Mouse (Mus musculus): ENCODE measurements around the gene Eno4. TPM values are rescaled to one million over a fixed set of nuclear protein-coding genes. Genes with fewer than 3 reads are reported as not detected.
"Not testable (repeated sequence)": the region's sequence is repeated elsewhere in the genome, so short reads cannot be mapped to it uniquely, and the experiment has no call there.

The Eno4 gene
- total RNA-seq (2021) = 1 to 10 TPM; 2.0 to 2.9 TPM
- long read RNA-seq, experiment 1, partial matches to known transcripts = 1 of 3 reads
- long read RNA-seq, experiment 1, other reads (novel, unspliced or antisense) = 0 of 3 reads
- long read RNA-seq, experiment 2, partial matches to known transcripts = 0 of 1 reads
- long read RNA-seq, experiment 2, other reads (novel, unspliced or antisense) = 1 of 1 reads

DNA sequence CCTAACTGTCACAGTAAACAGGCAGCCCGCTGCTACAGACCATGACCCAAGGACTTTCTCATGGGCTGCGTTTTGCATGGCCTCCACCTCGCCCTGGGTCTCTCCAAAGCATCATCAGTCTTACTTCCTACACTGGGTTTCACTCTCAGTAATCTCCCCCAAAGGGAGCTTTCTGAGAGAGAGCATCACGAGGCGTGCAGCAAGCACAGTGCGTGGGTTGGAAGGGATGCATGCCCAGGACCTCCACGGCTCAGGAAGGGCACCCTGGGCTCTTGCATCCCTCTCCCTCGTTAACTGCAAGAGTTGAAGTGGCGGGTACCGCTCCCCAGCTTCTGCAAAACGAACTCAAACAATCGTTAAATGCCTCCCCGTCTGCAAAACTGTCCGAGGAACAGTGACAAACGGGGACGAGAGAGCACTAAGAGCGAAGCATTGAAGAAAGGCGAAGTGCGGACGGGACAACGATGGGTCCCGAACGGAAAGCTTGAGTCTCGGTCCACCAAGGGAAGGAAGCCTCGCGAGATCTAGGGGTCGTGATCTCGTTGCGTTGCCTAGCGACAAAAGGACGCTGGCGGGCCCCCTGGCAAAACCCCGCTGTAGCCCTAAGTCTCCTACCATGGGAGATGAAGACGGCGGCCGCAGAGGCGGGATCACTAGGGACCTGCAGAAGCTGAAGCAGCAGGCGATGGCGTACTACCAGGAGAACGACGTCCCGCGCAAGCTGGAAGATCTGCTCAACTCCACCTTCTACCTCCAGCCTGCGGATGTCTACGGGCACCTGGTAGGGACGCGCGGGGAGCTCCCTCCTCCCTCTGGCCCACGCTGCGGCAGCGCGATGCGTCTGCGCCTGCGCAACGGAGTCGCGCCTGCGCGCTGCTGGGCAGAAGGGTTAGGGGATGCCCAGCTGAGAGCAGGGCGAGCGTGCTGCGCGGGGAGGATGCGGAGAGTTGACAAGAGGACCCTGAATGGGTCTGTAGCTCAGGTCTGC, at the start of gene Eno4, which contains the start of gene Hspa12a:
Gene Eno4, plus strand, starts transcription at position 585 of the 988 bp plus-strand sequence.
Gene Hspa12a, minus strand, starts transcription at position 814 of the 988 bp plus-strand sequence.
- intact Hi-C loops (cut with DNase I) = no loop called here
- H3K27ac ChIP-seq = peak within 1 kb of the TSS; percentile 90
- peak; percentile 95 to 97 for DNase-seq (ENCODE audit: extremely low spot score in 1 of 2, low spot score in 2 of 2)
- peak within 1 kb of the TSS; percentile 88 for H3K4me3 ChIP-seq
- TF ChIP-seq CTCF (IDR thresholded peaks at IDR 0.05) = no peak

DNA sequence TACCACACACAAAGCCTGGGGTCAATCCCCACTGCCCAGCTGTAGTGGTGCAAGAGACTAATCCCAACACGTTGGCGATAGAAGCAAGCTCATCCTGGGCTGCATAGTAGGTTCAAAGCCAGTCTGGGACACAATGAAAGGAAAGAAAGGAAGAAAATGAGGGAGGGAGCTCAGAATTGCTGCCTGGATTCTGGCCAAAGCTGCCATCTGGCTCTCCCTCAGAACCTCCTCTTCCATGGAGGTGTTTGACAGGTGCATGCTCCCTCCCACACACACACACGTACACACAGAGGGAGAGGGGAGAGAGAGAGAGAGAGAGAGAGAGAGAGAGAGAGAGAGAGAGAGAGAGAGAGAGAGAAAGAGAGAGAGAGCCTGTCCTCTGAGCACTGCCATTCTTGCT, 47.0 kb upstream of the Eno4 start:
- peak in 1 of 2 experiments; percentile 54 for DNase-seq (ENCODE audit: extremely low spot score in 1 of 2, low spot score in 2 of 2)
- intact Hi-C loops (cut with DNase I) = no loop called here
- no peak overlapping the region for H3K4me3 ChIP-seq
- no peak for TF ChIP-seq CTCF (IDR thresholded peaks at IDR 0.05)
- no peak overlapping the region for H3K27ac ChIP-seq

DNA sequence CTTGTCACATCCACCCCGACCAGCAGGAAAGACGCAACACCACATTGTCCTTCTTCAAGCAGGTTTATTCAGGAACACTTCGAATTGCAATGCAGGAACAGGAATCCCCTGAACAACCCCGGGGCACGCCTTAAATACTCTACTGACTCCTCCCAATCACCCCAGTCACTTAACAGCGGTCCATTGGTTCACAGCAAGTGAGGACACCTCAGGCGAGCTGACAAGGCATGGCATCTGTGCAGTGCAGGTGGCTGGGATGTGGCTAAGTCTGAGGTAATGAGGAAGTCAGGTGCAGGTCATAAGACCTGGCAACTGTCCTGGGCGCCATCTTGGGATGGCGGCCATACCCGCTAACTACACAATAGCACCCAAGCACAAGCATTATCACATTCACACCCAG, 42.8 kb upstream of the Eno4 start:
- H3K4me3 ChIP-seq; H3K27ac ChIP-seq; DNase-seq (ENCODE audit: extremely low spot score in 1 of 2, low spot score in 2 of 2); intact Hi-C loops (cut with DNase I): not testable (repeated sequence)

DNA sequence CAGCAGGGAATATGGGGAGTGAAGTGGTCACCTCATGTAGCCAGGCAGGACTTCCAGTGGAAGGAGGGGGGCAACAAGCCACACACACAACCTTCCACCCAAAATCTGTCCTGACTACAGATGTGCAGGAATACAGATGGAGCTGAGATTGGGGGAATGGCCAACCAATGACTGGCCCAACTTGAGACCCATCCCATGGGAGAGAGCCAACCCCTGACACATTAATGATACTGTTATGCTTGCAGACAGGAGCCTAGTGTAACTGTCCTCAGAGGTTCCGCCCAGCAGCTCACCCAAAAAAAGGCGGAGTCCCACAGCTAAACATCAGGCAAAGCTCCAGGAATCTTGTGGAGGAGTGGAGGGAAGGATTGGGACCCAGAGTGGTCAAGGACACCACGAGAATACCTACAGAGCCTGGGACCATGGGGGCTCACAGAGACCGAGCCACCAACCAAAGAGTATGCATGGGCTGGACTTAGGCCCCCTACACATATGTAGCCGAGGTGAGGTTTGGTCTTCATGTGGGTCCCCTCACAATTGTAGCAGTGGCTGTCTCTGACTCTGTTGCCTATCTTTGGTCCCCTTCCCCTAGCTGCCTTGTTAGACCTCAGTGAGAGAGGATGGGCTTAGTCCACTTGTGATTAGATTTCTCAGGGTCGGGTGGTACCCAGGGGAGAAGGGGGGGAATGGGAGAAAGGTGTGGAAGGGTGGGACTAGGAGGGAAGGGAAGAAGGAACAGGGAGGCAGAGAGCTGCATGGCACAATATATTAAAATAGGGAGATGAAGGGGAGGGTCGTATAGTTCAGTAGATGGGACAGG, 39.9 kb upstream of the Eno4 start:
- intact Hi-C loops (cut with DNase I) = no loop called here
- DNase-seq (ENCODE audit: extremely low spot score in 1 of 2, low spot score in 2 of 2) = no peak
- Histone ChIP-seq H3K4me3 (no peak overlapping the region), H3K27ac (no peak overlapping the region)
- no peak for TF ChIP-seq CTCF (IDR thresholded peaks at IDR 0.05)

DNA sequence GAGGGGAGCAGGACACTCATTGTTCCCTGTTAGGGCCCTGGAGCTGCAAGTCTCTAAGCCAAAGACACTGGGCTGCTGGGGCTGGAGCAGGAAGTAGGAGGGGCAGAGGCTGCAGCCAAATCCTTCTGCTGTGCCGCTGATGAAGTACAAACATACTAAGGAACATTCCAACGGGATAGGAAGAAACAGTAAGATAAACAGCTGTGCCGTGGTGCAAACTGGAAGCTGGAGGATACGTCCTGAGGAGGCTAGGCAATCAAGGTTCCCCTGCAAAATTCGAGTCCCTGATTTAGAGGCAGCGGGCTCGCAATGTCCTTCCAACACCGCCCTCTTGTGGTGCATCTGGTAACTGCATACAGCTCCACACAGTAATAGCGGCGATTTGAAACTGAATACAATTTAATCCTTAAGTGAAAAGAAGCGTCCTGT, 39.3 kb upstream of the Eno4 start:
- H3K4me3 ChIP-seq = no peak overlapping the region
- intact Hi-C loops (cut with DNase I) = loop anchor here (1.0 to 2.0 kb wide), 2 partner anchors 98 to 141 kb away; no protein-coding TSS in a partner anchor
- DNase-seq (ENCODE audit: extremely low spot score in 1 of 2, low spot score in 2 of 2) = peak; percentile 83 to 93
- TF ChIP-seq CTCF (IDR thresholded peaks at IDR 0.05) = peak; percentile 99
- no peak overlapping the region for H3K27ac ChIP-seq

DNA sequence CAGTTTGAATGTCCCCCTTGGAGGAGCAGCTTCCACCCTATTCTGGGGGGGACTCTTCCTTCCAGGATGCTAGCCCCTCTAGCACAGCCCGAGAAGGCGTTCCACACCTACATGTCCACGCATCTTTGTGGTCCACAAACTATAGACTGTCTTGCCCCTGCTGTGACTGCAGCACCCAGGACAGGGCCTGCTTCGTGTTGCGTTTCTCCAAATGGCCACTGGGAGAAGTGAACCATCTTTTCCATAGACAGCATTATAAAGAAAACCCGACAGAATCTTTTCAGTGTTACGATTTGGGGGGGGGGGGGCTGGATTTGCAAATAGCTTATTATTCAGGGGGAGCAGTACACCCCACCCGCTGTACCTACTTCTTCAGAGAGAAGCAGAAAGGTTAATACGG, 36.5 kb upstream of the Eno4 start:
- no peak overlapping the region for H3K27ac ChIP-seq
- no peak for DNase-seq (ENCODE audit: extremely low spot score in 1 of 2, low spot score in 2 of 2)
- intact Hi-C loops (cut with DNase I) = no loop called here
- TF ChIP-seq CTCF (IDR thresholded peaks at IDR 0.05) = peak; percentile 19
- H3K4me3 ChIP-seq = no peak overlapping the region

DNA sequence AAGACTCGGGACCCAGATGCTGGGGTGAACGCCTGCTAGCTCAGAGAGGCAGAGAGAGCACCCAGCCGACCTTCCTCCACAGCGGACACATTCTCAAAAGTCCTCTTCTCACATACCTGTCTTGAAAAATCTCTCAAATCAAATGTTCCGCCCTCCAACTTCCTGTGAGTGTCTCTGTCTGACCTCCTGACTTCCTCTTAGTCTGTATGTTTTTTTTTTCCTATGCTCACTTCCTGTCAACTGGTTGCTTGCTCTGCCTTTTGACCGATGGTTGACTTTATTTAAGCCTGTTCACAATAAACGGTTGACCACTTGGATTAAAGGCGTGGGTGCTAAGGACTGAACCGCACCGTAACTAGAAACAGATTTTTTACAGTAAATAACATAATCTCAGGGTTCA, 35.2 kb upstream of the Eno4 start:
- Histone ChIP-seq H3K27ac (no peak overlapping the region), H3K4me3 (no peak overlapping the region)
- intact Hi-C loops (cut with DNase I) = no loop called here
- no peak for TF ChIP-seq CTCF (IDR thresholded peaks at IDR 0.05)
- DNase-seq (ENCODE audit: extremely low spot score in 1 of 2, low spot score in 2 of 2) = no peak

DNA sequence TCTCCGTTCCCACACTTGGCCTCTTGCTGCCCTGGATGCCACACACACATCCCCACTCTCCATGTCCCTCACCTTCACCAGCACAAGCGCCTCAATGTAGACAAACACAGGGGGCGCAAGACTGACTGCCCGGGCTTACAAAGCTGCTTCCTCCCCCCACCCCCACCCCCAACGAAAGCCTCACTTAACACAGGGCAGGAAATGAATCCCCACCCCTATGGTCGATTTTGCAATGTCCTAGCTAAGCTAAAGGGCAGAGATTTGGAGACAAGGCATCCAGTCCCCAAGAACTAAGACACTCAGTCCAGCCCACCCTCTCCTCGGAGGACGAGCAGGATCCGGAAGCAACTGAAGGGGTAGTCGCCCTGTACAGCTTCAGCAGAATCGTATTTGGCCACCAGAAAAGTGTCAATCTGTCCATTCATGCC, 32.3 kb upstream of the Eno4 start:
- DNase-seq (ENCODE audit: extremely low spot score in 1 of 2, low spot score in 2 of 2) = no peak
- intact Hi-C loops (cut with DNase I) = loop anchor here (1.0 to 2.0 kb wide), 2 partner anchors 286 to 297 kb away; no protein-coding TSS in a partner anchor
- TF ChIP-seq CTCF (IDR thresholded peaks at IDR 0.05) = no peak
- no peak overlapping the region for H3K27ac ChIP-seq
- peak overlapping the region; percentile 11; the same call in 1 of the 2 replicates for H3K4me3 ChIP-seq

DNA sequence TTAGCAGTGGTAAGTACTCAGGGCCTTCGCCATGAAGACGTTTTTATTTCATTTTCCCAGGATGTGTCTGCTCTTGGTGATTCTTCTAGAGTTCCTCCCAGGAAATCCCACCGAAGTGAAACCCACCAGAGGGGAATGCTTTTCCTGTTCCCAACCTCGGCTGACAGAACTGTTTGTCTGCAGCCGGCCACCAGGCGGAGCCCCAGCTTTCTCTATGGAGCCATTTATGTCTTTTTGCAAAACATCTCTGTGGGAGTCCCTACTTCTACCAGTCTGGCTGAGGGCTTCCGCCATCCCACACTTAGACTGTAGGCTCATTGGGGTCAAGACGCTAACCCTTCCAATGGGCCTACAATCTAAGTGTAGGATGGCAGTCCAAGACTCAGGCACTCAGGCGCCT, 31.8 kb upstream of the Eno4 start:
- DNase-seq (ENCODE audit: extremely low spot score in 1 of 2, low spot score in 2 of 2) = peak; percentile 61 to 75
- Histone ChIP-seq H3K4me3 (peak overlapping the region; percentile 11; the same call in 1 of the 2 replicates), H3K27ac (no peak overlapping the region)
- peak; percentile 93 for TF ChIP-seq CTCF (IDR thresholded peaks at IDR 0.05)
- intact Hi-C loops (cut with DNase I) = loop anchor here (1.0 to 2.0 kb wide), 2 partner anchors 285 to 297 kb away; no protein-coding TSS in a partner anchor

DNA sequence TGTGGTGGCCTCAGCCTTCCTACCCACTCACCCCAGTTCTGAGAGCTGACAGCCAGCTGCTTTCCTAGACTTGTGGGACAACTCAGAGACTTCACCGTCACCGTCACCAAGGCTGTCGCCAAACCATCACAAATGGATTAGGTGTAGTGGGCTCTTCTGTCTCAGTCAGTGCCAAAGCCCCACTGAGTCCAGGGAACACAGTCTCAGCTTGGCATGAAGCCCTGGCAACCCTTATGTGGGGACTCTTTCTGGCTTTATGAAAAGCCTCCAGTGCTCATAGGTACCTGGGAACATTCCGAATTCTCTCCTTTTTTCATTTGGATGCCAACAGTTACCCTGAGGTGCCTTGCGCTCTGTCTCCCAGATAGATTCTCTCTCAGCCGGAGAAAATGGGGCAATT, 29.9 kb upstream of the Eno4 start:
- TF ChIP-seq CTCF (IDR thresholded peaks at IDR 0.05) = no peak
- no peak for DNase-seq (ENCODE audit: extremely low spot score in 1 of 2, low spot score in 2 of 2)
- Histone ChIP-seq H3K4me3 (no peak overlapping the region), H3K27ac (no peak overlapping the region)
- intact Hi-C loops (cut with DNase I) = no loop called here

DNA sequence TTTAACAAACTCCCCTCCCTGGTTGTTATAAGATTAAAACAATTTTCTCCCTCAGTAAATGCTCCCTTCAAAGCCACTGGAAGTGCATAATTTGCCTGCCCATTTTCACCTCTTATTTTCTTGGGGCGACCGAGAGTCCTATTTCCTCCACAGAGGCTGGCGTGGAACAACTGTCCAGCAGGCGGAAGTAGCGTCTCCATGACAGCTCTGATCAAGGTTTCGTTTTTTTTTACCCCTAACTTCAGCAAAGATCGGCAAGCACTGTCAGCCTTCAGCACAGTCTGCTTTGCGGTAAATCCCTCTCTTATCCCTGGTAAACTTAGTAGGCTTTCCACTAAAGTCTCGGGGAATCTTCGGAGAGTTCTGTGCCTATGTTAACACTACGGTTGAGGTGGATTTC, 24.6 kb upstream of the Eno4 start:
- intact Hi-C loops (cut with DNase I) = no loop called here
- no peak overlapping the region for H3K27ac ChIP-seq
- TF ChIP-seq CTCF (IDR thresholded peaks at IDR 0.05) = peak; percentile 15
- H3K4me3 ChIP-seq = no peak overlapping the region
- no peak for DNase-seq (ENCODE audit: extremely low spot score in 1 of 2, low spot score in 2 of 2)

Measured in left cerebral cortex, adult 2 months (tissue).